14 mouse cellular contexts compared by ENCODE assay signal in the genomic region with DNA sequence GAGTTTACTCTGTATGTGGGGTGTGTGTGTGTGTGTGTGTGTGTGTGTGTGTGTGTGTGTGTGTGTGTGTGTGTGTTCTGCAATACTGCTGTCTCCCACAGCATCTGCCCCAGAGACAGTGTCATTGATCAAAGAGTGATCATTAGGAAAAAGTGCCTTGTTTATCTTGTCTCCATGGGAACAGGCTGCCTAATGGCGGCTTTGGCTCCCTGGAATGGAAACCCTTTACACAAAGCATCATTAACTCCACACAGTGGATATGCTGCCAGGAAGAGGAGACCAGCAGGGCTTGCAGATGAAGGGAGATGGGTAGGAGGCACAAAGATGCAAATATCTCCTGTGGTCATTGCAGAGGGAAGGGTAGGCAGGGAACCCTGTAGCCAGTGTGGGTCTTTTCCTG.
DNase-seq lines count a peak whose midpoint lies in the region; ATAC-seq and TF ChIP-seq lines count a peak whose summit lies in the region.
"Had no signal": no experiment of that assay in that cellular context is flagged by ENCODE, and none has a peak within 500 bp of the region (broad histone marks: within the 10 kb centered on the region; RNA-seq: fewer than 3 reads in every experiment).

No protein-coding gene starts in this region.

- no peaks in the 10 kb centered on the region for H3K4me1 ChIP-seq in embryonic facial prominence, embryonic 11.5 days (ENCODE audit: control insufficient read depth, insufficient read depth, low read length)
- H3K4me1 ChIP-seq in hindbrain, embryonic 13.5 days (replicated peaks) = peaks cover 14% of the 10 kb centered on the region
- H3K4me1 ChIP-seq in midbrain, embryonic 16.5 days (ENCODE audit: control insufficient read depth, insufficient read depth, low read length) = peaks cover 8% of the 10 kb centered on the region; the same call in 1 of the 2 replicates
- H3K4me1 ChIP-seq in lung, adult 2 months (ENCODE audit: control insufficient read depth, insufficient read depth, low read length) = no peaks in the 10 kb centered on the region

- WGBS in embryonic facial prominence, embryonic 11.5 days = 24% methylated on average over 1 of the region's 1 CpGs
- WGBS in hindbrain, embryonic 13.5 days = 7% methylated on average over 1 of the region's 1 CpGs
- 4% methylated on average over 1 of the region's 1 CpGs for WGBS in midbrain, embryonic 16.5 days
- WGBS in lung, adult 2 months = 19% methylated on average over 1 of the region's 1 CpGs

- no peak for TF ChIP-seq POLR2A in lung, adult 2 months (IDR thresholded peaks at IDR 0.05; ENCODE audit: borderline replicate concordance, extremely low read depth, low read depth, low read length)

- DNase-seq in brain, adult 2 months (ENCODE audit: low read depth, low spot score) = peak; percentile 11
- DNase-seq in embryonic facial prominence, embryonic 11.5 days (ENCODE audit: low spot score) = no peak
- no peak for DNase-seq in lung, adult 2 months
- no peak for DNase-seq in kidney, postnatal 10 days
- no peak for DNase-seq in cerebellum, adult 8-10 months
- no peak for DNase-seq in natural killer cell, adult 2 months (ENCODE audit: low spot score in 2 of 2)
- DNase-seq: cerebellum, postnatal 10 days; heart, adult 18-20 months; heart, postnatal 10 days; lung, postnatal 14 days; thymus, adult 18-20 months had no signal

- H3K27ac ChIP-seq in embryonic facial prominence, embryonic 11.5 days (replicated peaks; ENCODE audit: low read depth, low read length) = no peak overlapping the region
- H3K27ac ChIP-seq in hindbrain, embryonic 13.5 days = peak overlapping the region; percentile 79
- no peak overlapping the region for H3K27ac ChIP-seq in midbrain, embryonic 16.5 days (ENCODE audit: low read length)

- ATAC-seq in embryonic facial prominence, embryonic 11.5 days (replicated peaks; ENCODE audit: insufficient number of reproducible peaks, low FRiP score, low TSS enrichment, low read depth) = 0 out of 2 replicates have a peak, but pooled peaks have one; percentile 25
- peak; percentile 79 for ATAC-seq in hindbrain, embryonic 13.5 days (ENCODE audit: low FRiP score)
- peak; percentile 65; the same call in 1 of the 2 replicates for ATAC-seq in midbrain, embryonic 16.5 days
- ATAC-seq: intestine, postnatal 0 days had no signal

- no peak for TF ChIP-seq CTCF in lung, adult 2 months (IDR thresholded peaks at IDR 0.05; ENCODE audit: insufficient read depth, low read length)

- H3K4me3 ChIP-seq in embryonic facial prominence, embryonic 11.5 days (ENCODE audit: low read depth, low read length) = no peak overlapping the region
- H3K4me3 ChIP-seq in hindbrain, embryonic 13.5 days = no peak overlapping the region
- H3K4me3 ChIP-seq in midbrain, embryonic 16.5 days (ENCODE audit: low read depth, low read length) = no peak overlapping the region
- H3K4me3 ChIP-seq in lung, adult 2 months (replicated peaks; ENCODE audit: extremely low read depth, low read depth, low read length) = no peak overlapping the region

- H3K27me3 ChIP-seq in embryonic facial prominence, embryonic 11.5 days (ENCODE audit: control insufficient read depth, insufficient read depth, low read length) = no peaks in the 10 kb centered on the region
- 0 out of 2 replicates have a peak, but pooled peaks cover 3% of the 10 kb centered on the region for H3K27me3 ChIP-seq in hindbrain, embryonic 13.5 days
- no peaks in the 10 kb centered on the region for H3K27me3 ChIP-seq in midbrain, embryonic 16.5 days (ENCODE audit: control insufficient read depth, insufficient read depth, low read depth, low read length)

- H3K9me3 ChIP-seq in embryonic facial prominence, embryonic 11.5 days (replicated peaks; ENCODE audit: control insufficient read depth, low read length) = no peaks in the 10 kb centered on the region
- no peaks in the 10 kb centered on the region for H3K9me3 ChIP-seq in hindbrain, embryonic 13.5 days
- H3K9me3 ChIP-seq in midbrain, embryonic 16.5 days (replicated peaks; ENCODE audit: control insufficient read depth, low read length, poor library complexity, severe bottlenecking) = no peaks in the 10 kb centered on the region

- no peak overlapping the region for H3K9ac ChIP-seq in embryonic facial prominence, embryonic 11.5 days (replicated peaks; ENCODE audit: low read length)
- H3K9ac ChIP-seq in hindbrain, embryonic 13.5 days = no peak overlapping the region
- H3K9ac ChIP-seq in midbrain, embryonic 16.5 days (ENCODE audit: low read depth, low read length) = no peak overlapping the region

- H3K36me3 ChIP-seq in embryonic facial prominence, embryonic 11.5 days (replicated peaks; ENCODE audit: control insufficient read depth, insufficient read depth, low read depth, low read length) = no peaks in the 10 kb centered on the region
- no peaks in the 10 kb centered on the region for H3K36me3 ChIP-seq in hindbrain, embryonic 13.5 days
- no peaks in the 10 kb centered on the region for H3K36me3 ChIP-seq in midbrain, embryonic 16.5 days (ENCODE audit: control insufficient read depth, insufficient read depth, low read length)

- H3K4me2 ChIP-seq in embryonic facial prominence, embryonic 11.5 days (ENCODE audit: low read depth, low read length) = no peak overlapping the region
- H3K4me2 ChIP-seq in hindbrain, embryonic 13.5 days = no peak overlapping the region
- no peak overlapping the region for H3K4me2 ChIP-seq in midbrain, embryonic 16.5 days (ENCODE audit: low read length)

Comparison
In these comparisons a context has a peak if more than half of its experiments do, and no peak if none do; other contexts are left out.
1. ATAC-seq: peak in every context shown above with its lines; median percentile 79 in hindbrain, embryonic 13.5 days; 65 in midbrain, embryonic 16.5 days; 25 in embryonic facial prominence, embryonic 11.5 days.